Mouse (Mus musculus): Measurements from ENCODE around the gene Slc6a21.
"Not testable (repeated sequence)": the region's sequence is repeated elsewhere in the genome, so short reads cannot be mapped to it uniquely, and the experiment has no call there.

Slc6a21 gene

DNA sequence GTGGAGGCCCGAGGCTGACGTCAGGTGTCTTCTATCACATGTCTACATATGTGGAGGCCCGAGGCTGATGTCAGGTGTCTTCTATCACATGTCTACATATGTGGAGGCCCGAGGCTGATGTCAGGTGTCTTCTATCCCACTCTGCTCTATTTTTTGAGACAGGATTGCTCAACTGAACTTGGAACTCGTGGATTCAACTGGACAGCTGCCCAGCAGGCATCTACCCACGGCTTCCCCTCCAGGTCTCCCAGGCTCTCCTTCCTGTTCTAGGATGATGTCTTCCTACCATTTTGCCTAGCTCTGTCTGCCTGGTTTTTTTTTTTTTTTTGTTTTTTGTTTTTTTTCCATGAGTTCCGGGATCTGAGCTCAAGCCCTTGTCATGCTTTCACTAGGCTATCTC is 21.5 kb upstream of the Slc6a21 start:
- DNase-seq (ENCODE audit: low read depth, low spot score): not testable (repeated sequence)

DNA sequence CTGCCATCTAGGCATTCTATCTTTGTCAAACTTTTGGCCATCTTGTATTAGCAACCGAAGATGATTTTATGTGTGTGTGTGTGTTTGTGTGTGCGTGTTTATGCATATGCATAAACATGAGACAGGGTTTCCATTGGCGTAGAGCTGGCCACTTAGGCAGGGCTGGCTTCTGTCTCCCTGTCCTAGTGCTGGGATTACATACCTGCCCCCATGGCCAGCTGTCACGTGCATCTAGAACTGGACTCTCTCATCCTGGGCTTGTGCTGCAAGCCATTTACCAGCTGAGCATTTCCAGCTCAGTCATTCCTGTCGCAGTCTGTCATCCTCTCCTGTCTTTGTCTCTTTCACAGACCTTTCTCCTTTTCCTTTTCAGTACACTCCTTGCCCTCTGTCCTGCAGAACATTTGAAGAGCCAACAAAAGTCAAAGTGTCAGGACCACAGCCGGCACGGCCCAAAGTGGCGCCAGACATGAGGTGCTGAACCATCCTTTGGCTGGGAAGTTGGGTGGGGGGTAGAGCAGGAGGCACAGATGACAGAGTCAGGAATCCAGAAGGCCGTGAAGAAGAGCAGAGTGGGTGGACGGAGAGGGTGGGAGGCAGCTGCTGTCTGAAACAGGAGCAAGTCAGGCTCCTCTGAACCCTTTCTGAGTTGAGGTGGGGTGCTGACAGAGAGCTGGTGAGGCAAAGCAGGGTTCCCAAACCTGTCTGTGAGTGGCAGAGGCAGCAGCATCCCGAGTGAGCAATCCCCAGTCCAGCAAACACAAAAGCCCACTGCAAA is 20.1 kb upstream of the Slc6a21 start:
- DNase-seq (ENCODE audit: low read depth, low spot score): no peak

DNA sequence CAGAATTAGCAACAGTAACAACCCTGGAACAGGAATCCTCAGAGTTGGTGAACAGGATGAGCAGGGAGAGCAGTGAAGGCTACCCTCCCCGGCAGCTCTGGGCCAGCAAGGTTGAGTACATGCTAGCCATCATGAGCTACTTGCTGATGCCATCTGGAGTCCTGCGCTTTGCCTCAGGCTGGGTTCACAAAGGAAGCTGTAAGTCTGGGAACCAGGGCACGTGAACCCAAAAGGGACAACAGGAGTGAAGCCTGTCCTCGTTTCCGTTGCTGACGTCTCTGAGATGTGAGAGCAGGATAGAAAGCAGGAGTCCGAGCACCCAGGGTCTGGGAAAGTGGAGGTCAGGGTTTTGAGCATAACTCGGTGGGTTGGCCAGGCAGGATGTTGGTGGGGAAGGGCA is 18.0 kb upstream of the Slc6a21 start:
- DNase-seq (ENCODE audit: low read depth, low spot score): no peak

DNA sequence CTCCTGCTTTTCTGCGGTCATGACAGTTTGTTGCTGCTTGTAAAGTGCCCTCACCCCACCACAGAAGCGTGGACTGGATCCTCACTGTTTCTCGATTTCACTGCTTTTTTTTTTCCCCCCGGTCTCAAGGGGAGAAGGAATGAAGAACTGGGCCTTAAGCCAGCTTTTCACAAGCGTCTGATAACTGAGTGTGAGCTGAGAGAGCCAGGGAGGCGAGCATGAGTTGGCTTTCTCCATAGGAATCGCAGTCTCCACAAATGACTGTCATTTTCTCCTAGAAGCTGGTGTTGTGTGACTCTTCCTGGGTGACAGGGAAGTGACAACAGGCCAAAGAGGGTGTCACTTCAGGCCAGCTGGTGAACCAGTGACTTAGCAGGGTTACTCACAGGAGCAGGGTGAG is 15.0 kb upstream of the Slc6a21 start:
- no peak for DNase-seq (ENCODE audit: low read depth, low spot score)

DNA sequence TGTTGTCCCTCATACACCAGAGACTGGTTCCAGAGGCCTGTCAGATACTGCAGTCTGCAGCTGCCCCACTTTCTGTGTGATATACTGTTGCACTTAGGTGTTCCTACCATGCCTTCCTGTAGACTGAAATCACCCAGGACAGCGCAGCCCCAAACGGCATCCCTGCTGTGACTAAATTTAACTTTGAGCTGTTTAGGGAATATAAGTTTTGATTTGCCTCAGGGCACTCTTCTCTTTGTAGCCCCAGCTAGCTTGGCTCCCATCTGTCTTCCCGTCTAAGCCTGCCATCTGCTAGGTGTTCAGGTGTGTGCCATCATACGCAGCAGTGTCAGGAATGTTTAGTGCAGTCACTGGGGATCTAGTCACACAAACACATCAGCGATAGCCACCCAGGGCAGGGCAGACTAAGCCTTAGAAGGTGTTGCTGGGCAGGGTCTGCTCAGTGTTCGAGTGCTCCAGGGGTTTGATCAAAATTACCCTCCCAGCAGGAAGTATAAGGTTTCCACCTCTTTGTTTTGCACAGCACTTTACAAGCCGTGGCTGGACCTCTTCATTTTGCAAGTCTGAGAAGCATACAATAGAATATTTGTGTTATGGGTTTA is 14.2 kb upstream of the Slc6a21 start:
- DNase-seq (ENCODE audit: low read depth, low spot score): no peak

DNA sequence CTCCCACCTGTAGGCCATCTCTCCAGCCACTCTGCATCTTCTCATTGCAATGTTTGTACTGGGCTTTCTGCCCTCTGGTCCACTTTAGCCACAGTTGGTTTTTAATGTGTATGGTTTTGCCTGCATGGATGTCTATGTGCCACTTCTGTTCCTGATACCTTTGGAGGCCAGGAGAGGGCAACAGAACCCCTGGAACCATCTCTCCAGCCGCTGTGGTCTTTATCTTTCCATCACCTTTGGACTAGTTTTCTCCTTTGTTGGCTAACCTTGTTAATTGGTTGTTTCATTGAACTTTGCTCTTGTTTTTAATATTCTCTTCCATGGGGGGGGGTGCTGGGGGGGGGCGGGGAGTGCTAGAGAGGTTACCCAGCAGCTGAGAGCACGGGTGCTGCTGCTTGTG is 13.0 kb upstream of the Slc6a21 start:
- DNase-seq (ENCODE audit: low read depth, low spot score): no peak

GRCm38 (mm10) chr7:45265518-45265917 is 11.8 kb upstream of the Slc6a21 start:
- DNase-seq (ENCODE audit: low read depth, low spot score): no peak

GRCm38 (mm10) chr7:45272786-45273412 is 4.4 kb upstream of the Slc6a21 start:
- DNase-seq (ENCODE audit: low read depth, low spot score): no peak

GRCm38 (mm10) chr7:45273672-45274071 is 3.6 kb upstream of the Slc6a21 start:
- no peak for DNase-seq (ENCODE audit: low read depth, low spot score)

GRCm38 (mm10) chr7:45286486-45286885 is 9.2 kb downstream of the Slc6a21 start:
- DNase-seq (ENCODE audit: low read depth, low spot score): no peak

DNA sequence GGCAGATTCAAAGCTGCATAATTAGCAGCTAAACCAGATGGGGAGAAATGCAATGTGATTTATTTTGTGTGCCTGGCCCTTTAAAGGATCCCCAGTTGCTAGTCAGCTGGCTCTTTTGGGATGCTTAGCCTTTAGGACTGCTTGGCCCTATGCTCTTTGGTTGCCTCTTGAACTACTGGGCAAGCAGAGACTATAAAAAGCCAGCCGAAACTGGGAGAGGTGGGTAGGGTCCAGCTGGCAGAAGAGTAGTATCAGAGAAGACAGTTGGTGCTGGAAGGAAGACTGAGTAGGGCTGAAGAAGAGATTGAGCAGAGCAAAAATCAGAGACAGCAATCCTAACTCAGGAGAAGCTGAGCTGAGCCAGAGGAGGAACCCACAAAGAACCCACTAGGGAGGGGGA is 19.3 kb downstream of the Slc6a21 start:
- DNase-seq (ENCODE audit: low read depth, low spot score): no peak

DNA sequence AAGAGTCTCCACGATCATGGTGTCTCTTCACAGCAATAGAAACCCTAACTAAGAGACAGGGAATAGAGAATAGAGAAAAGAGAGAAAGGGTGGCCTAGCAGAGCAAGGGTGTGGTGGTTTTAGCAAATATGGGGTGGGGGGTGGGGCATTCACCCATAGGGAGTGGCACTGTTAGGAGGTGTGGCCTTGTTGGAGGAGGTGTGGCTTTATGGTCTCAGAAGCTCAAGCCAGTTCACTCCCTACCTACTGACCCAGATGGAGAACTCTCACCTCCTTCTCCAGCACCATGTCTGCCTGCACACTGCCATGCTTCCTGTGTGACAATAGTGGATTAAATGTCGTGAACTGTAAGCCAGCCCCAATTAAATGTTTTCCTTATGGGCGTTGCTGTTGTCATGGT is 20.2 kb downstream of the Slc6a21 start:
- DNase-seq (ENCODE audit: low read depth, low spot score): no peak

- no peak for DNase-seq (ENCODE audit: low read depth, low spot score)
These were observed 22.4 kb downstream of the Slc6a21 start for GRCm38 (mm10) chr7:45299752-45300151.

DNA sequence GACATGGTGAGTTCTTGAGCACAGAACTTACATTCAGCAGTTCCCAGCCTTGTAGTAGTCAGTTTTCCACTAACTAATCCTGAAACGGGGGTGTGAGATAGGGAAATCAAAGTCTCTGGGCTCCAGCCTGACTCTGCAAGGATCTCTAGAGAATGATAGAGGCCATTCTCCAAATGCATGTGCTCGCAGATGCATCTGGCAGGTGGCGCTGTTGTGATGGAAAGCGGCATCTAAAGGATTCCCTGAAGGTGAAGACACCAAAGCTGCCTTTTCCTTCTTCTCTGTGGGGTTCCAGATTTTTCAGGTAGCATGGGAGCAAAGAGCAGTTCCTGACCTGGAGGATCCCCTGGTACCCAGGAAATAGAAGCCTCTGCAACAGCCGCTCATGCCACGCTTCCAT is 23.0 kb downstream of the Slc6a21 start:
- DNase-seq (ENCODE audit: low read depth, low spot score): no peak

- no peak for DNase-seq (ENCODE audit: low read depth, low spot score)
These were observed 25.3 kb downstream of the Slc6a21 start for GRCm38 (mm10) chr7:45302626-45303025.

- no peak for DNase-seq (ENCODE audit: low read depth, low spot score)
These were observed 27.6 kb downstream of the Slc6a21 start for GRCm38 (mm10) chr7:45304869-45305268.

- peak; percentile 37 for DNase-seq (ENCODE audit: low read depth, low spot score)
These were observed 28.0 kb downstream of the Slc6a21 start for GRCm38 (mm10) chr7:45305275-45305674.

GRCm38 (mm10) chr7:45308551-45309240 is 31.4 kb downstream of the Slc6a21 start:
- no peak for DNase-seq (ENCODE audit: low read depth, low spot score)

DNA sequence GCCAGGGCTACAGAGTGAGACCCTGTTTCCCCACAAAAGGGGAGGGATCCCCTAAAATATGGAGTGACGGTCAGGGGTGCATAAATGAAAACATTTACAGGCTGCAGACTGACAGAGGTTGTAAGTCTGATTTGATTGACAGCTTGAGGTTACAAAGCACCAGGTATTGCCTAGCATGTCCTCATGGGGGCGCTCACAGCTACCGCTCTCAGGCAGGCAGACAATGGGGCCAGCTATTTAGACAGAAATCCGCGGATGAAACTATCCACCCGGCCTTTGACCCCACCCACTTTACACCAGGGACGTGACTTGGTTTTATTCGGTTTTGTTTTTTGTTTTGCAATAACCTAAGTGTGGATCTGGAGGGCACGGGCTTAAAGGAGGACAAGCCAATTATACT is 32.1 kb downstream of the Slc6a21 start:
- peak; percentile 36 for DNase-seq (ENCODE audit: low read depth, low spot score)

GRCm38 (mm10) chr7:45312023-45312422 is 34.7 kb downstream of the Slc6a21 start:
- no peak for DNase-seq (ENCODE audit: low read depth, low spot score)

GRCm38 (mm10) chr7:45312686-45313453 is 35.6 kb downstream of the Slc6a21 start:
- DNase-seq (ENCODE audit: low read depth, low spot score): no peak

- DNase-seq (ENCODE audit: low read depth, low spot score): no peak
These were observed 36.2 kb downstream of the Slc6a21 start for GRCm38 (mm10) chr7:45313495-45313894.

All from retina, adult 2 months (tissue).